Mouse (Mus musculus) liver, adult 2 months (tissue): ENCODE data around the gene Nudt17.
"Not testable (repeated sequence)": the region's sequence is repeated elsewhere in the genome, so short reads cannot be mapped to it uniquely, and the experiment has no call there.

ENCODE experiments used
- CTCF ChIP-seq: fragments of 200-500 bp; IDR thresholded peaks from 2 replicates; pipeline ENCODE4 v1.5.1; 2011; ENCODE audit warnings: low read depth, low read length, control low read depth
- POLR2A ChIP-seq: fragments of 200-500 bp; IDR thresholded peaks from 2 replicates; pipeline ENCODE4 v1.6.1; 2011; ENCODE audit warnings: low read length, control low read depth; ENCODE audit not compliant: insufficient read depth; ENCODE audit errors: extremely low read depth

- not testable (repeated sequence) for TF ChIP-seq CTCF, POLR2A
These were observed 22.3 kb downstream of the Nudt17 start for GRCm38 (mm10) chr3:96686057-96686456.
